Mouse (Mus musculus) erythroblast, embryonic 14.5 days (primary cell): ENCODE measurements around the gene Manea. TPM values are rescaled to one million over a fixed set of nuclear protein-coding genes. Genes with fewer than 3 reads are reported as not detected.

Experiments used
- H3K27me3 ChIP-seq: 2 replicates; pipeline ENCODE4 v1.6.1; 2012; ENCODE audit warnings: inconsistent platforms; ENCODE audit not compliant: control insufficient read depth
- H3K36me3 ChIP-seq: 2 replicates; pipeline ENCODE4 v1.6.1; 2012; ENCODE audit warnings: mild to moderate bottlenecking, inconsistent platforms; ENCODE audit not compliant: control insufficient read depth
- H3K4me1 ChIP-seq: 2 replicates; pipeline ENCODE4 v1.6.1; 2012; ENCODE audit warnings: inconsistent platforms; ENCODE audit not compliant: control insufficient read depth
- H3K4me3 ChIP-seq: replicated peaks from 2 replicates; pipeline ENCODE3; 2012; ENCODE audit warnings: moderate library complexity, mild to moderate bottlenecking, inconsistent platforms
- H3K9me3 ChIP-seq: 2 replicates; pipeline ENCODE4 v1.6.1; 2012; ENCODE audit warnings: low read length, inconsistent platforms, mixed read lengths; ENCODE audit not compliant: control insufficient read depth
- GATA1 ChIP-seq: IDR thresholded peaks from 2 replicates; pipeline ENCODE4 v1.6.1; 2012; ENCODE audit warnings: low read length, inconsistent platforms, mixed read lengths
- TAL1 ChIP-seq: IDR thresholded peaks from 3 replicates; pipeline ENCODE4 v1.6.1; 2012; ENCODE audit warnings: low read length, inconsistent platforms, mixed read lengths
- polyA plus RNA-seq: library from polyadenylated mRNA; stranded (reverse); fragments of >175 nt; gene quantifications from 2 replicates; pipeline ENCODE4 v1.2.3, GENCODE M21; 2012

The Manea gene
- polyA plus RNA-seq, 1 experiment: 0.21 TPM

DNA sequence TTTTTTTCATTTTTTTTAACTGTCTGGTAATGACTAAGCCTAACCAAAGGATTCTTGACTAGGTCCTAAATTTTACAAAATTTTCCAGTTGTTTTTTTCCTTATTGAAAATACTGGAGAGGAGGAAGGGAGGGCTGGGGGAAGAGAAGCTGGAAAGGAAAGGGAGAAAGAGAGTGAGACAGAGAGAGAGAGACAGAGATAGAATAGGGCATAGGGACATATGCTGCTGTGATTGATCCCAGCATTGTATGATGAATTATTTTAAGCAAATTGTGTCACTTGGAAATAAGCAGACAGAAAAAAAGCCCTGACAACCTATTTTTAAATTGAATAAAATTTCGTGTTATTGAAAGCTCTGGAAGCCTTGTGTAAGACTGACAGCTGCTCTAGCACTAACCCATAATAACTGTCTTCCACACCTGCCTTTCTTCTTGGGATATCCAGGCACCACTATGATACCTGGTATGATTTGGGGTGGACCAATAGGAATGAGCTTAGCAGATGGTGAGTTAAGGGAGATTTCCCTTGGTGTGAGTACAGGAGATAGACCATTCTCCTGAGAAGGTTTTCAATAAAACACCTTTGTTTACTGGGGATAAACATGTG, 69.5 kb downstream of the Manea start:
- no peak for TF ChIP-seq GATA1
- Histone ChIP-seq H3K27me3 (no peaks in the 10 kb centered on the region), H3K4me3 (no peak overlapping the region), H3K36me3 (no peaks in the 10 kb centered on the region), H3K9me3 (no peaks in the 10 kb centered on the region), H3K4me1 (no peaks in the 10 kb centered on the region)

DNA sequence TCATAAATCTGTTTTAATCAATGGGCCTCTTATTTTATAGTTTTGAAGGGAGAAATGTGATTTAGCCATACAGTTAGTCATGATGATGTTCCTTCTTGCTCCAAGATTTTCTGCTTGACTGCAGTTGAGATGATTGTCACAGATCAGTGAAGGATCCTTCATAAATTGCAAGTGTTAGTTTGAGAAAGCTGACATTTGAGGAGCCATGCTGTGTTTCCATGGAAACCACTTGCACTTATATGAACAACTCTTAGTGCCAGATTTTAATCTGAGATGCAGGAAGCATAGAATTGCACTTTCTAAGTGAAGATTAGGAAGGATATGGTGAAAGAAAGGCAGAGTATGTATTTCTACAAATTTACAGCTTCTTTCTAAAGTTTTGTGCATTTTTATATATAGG, 70.4 kb downstream of the Manea start:
- no peaks in the 10 kb centered on the region for H3K4me1 ChIP-seq
- no peaks in the 10 kb centered on the region for H3K9me3 ChIP-seq
- no peak for TF ChIP-seq GATA1
- TF ChIP-seq TAL1: no peak
- H3K4me3 ChIP-seq: no peak overlapping the region
- no peaks in the 10 kb centered on the region for H3K36me3 ChIP-seq
- H3K27me3 ChIP-seq: no peaks in the 10 kb centered on the region

DNA sequence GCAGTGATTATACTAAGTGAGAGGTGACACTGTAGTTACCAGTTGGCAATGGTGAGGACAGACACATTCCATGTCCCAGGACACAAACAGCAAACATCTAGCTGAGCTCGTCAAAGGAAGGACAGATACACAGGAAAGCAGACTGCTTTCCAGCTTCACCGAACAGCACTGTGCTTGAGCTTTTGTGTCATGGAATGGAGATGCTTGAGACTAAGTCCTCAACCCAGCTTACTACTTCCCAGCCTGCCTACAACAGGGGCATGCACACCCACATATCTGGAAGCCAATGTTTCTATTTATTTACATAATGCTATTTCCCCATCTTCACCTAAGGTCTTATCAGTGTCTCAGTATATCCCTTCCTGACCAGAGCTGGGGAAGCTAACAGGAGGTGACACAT, 70.9 kb downstream of the Manea start:
- TF ChIP-seq GATA1: no peak
- TF ChIP-seq TAL1: no peak
- no peaks in the 10 kb centered on the region for H3K27me3 ChIP-seq

More for the DNA sequence above, 70.9 kb downstream of the Manea start:
- no peak overlapping the region for H3K4me3 ChIP-seq
- H3K36me3 ChIP-seq: no peaks in the 10 kb centered on the region
- no peaks in the 10 kb centered on the region for H3K4me1 ChIP-seq
- H3K9me3 ChIP-seq: no peaks in the 10 kb centered on the region
